Mouse (Mus musculus) CD8-positive naive resting alpha-beta T cell, adult 2 months (primary cell): ENCODE results near the gene 1110032F04Rik.
"Not testable (repeated sequence)": the region's sequence is repeated elsewhere in the genome, so short reads cannot be mapped to it uniquely, and the experiment has no call there.

Source experiments
- DNase-seq, 2 experiments: peaks; one replicate each; pipeline ENCODE4 v3.0.0; 2022; ENCODE audit warnings: low read depth in 2 of 2, low spot score in 2 of 2

Gene 1110032F04Rik

DNA sequence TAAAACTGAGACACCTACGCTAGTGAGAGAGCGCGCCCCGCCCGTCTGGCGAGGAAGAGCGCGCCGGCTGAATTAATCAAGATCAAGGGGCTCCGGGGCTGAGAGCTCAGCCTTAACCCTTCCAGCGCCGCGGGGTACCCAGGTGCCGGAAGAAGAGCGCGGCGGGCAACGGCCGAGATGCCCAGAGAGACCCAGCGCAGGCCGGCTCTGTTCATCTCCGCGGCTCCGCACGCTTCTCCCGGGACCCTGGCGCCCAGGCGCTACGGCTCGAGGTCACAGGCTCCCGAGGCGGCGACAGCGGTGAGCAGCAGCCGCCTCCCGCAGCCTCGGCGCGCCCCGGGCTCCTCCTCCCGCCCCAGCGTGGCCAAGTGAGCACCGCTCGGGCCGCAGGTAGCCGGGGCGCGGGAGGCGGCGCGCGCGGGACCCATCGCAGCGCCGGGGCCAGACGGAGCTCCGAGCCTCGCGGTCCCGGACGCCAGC, at the start of gene 1110032F04Rik:
1110032F04Rik (plus strand) TSS at position 376 of the 480 bp plus-strand sequence.
- peak; percentile 19 to 30 for DNase-seq

- DNase-seq = no peak
Measured at GRCm38 (mm10) chr3:68821406-68821805, 48.0 kb upstream of the 1110032F04Rik start.

- DNase-seq = no peak
Measured at GRCm38 (mm10) chr3:68821926-68822341, 47.5 kb upstream of the 1110032F04Rik start.

DNA sequence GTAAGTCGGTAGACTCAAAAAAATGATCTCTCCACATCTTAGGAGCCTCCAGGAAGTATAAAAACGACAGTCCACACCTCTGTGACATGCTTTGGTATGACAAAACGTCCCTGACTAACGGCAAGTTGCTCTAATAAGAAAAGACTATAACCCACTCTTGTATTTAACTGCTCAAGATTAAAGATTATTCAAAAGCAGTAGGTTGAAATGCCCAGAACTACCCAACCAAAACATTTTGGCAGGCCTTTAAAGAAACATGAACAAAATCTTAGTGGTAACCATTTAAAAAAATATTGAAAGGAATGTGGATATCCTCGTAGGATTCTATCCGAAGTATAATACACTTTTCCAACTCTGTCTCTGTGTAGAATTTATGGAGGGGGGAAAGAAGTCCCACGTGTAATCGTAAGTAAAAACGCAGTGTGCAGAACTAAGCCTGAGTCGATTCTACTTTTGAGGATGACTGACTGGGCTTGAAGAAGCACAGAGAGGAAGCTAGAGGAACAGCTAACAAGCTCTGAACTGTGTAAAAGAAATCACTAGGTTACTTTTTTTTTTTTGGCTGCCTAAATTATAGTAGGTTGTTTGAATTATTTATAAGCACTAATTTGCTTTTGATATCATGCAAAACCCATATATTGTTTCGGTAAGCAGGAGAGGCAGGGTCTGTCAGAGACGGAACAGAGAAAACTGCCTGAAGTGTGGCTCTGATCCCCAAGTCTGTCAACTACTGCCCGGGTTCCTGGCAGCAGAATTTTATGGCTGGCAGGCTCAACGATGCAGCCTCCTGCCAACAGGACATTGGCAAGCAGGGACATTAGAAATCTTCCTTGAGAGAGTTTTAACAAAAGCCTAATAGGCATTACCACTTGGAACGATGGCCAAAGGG, 45.3 kb upstream of the 1110032F04Rik start:
- DNase-seq = no peak

- no peak for DNase-seq
Measured at GRCm38 (mm10) chr3:68824765-68825090, 44.7 kb upstream of the 1110032F04Rik start.

GRCm38 (mm10) chr3:68825151-68825550, 44.2 kb upstream of the 1110032F04Rik start:
- DNase-seq = no peak

- DNase-seq = no peak
Measured at GRCm38 (mm10) chr3:68827671-68828070, 41.7 kb upstream of the 1110032F04Rik start.

- DNase-seq = no peak
Measured at GRCm38 (mm10) chr3:68829944-68830343, 39.4 kb upstream of the 1110032F04Rik start.

- no peak for DNase-seq
Measured at GRCm38 (mm10) chr3:68836857-68837499, 32.4 kb upstream of the 1110032F04Rik start.

DNA sequence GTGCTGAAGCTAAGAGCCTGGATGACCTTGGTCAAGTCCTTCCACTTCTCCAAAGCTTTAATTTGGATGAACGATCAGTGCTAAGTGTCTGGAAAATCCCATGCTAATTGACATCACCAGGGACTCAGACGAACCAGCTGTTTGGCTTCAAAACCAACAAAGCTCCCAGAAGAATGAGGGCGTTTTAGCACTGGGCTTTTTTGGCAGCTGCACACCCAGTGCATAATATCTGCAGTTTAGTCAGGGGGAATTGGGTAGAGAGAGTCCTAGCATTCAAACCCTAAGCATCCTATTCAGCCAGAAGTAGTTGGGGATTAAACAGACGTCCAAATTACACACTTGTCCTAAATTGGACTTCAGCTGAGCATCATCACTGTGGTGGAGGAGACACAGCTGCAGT, 29.2 kb upstream of the 1110032F04Rik start:
- no peak for DNase-seq

DNA sequence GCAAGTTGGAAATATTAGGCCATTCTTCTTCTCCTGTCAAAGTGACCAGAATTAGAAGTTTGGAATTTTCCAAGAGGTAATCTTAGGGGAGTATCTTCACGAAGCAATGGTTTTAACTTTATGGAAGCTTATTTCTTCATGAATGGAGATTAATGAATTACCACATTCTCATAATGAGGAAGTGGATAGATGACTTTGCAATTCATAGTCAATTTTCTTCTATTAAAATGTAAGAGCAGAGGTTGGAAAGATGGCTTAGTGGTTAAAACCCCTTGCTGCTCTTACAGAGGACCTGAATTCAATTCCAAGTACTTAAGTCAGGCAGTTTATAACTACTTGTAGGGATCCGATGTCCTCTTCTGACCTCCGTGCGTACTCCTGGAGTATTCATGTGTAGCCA, 25.4 kb upstream of the 1110032F04Rik start:
- DNase-seq = no peak

DNA sequence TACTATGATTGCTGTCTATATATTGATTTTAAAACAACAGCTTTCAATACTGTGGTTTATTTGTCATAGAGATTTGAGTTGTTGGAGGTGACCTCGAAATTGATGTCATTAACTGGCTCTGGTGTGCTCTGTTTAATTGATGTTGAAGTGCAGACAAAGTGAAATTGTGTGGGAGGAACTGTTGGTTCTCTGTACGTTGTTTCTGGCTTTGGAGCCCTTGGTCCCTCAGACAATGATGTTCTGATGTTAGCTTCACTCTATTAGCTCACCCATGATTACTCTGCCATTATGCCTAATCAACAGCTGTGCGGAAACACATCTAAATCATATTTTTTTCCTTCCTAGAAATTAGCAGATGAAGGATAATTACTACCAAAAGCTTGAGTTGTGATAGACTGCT, 21.1 kb upstream of the 1110032F04Rik start:
- DNase-seq = no peak

- no peak for DNase-seq
Measured at GRCm38 (mm10) chr3:68852414-68852813, 17.0 kb upstream of the 1110032F04Rik start.

DNA sequence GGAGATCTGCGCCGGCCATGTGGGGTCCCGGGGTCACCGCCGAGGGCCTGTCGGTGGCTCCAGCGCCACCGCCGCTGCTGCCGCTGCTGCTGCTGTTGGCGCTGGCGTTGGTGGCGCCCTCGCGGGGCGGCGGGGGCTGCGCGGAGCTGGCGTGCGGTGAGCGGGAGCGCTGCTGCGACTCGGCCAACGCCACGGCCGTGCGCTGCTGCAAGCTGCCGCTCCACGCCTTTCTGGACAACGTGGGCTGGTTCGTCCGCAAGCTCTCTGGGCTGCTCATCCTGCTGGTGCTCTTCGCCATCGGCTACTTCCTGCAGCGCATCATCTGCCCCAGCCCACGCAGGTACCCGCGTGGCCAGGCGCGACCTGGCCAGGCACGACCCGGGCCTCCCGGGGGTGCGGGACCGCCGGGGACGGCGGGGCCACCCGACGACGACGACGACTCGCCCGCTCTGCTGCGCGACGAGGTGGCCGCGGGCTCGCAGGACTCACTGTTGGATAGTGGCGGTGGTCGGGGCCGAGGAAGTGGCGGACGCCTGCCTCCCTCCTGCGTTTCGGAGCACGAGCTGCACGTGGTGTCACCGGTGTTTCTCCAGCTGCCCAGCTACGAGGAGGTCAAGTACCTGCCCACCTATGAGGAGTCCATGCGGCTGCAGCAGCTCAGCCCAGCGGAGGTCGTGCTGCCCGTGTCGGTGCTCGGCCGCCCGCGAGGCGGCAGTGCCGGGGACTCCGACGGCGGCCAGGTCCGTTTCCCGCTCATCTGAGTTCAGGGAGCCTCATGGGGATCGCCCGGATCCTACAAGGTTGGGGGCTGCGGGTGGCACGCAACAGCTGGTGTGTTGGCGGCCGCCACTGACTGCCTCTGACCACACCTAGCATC, 543 bp downstream of the 1110032F04Rik start:
- DNase-seq = peak; percentile 4 to 17

- peak in 1 of 2 experiments; percentile 2 for DNase-seq
Measured at GRCm38 (mm10) chr3:68870568-68870950, 1.2 kb downstream of the 1110032F04Rik start.

GRCm38 (mm10) chr3:68874079-68874478, 4.7 kb downstream of the 1110032F04Rik start:
- DNase-seq = no peak

DNA sequence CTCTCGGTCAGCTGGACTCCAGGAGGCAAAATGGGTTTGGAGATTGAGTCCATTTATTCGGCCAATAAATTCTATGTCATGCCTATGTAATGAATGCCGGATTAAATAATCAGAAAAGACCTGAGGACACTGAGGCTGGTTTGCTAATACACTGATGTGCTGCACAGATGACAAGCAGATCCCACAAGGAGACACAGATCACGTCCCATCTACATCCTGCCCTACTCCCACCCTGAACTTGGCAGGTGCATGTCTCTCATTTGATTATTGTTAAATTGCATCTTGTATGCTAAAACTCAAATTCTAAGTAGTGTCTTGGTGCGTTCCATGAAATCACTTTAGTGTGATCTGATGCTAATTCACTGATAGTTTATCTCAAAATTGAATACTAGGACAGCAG, 17.5 kb downstream of the 1110032F04Rik start:
- DNase-seq = no peak

DNA sequence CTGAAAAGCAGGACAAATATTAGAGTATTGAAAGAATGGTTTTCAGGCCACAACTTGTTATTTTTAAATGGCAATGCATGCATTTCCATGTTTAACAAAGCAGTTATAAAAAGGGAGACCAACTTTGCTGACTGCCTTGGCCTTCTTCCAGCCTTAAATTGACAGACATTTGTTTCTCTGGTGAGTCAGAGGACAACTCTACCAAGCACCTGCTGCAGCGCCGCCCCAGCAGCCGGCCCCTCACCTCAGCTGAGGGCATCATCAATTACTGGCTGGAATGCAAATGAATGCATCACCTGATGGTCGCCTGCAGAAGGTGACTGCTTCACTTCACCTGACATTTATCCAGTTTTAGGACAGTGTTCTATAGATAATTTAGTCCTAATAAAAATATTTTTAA, 26.0 kb downstream of the 1110032F04Rik start:
- no peak for DNase-seq

- no peak for DNase-seq
Measured at GRCm38 (mm10) chr3:68897154-68897553, 27.8 kb downstream of the 1110032F04Rik start.

- not testable (repeated sequence) for DNase-seq
Measured at GRCm38 (mm10) chr3:68902636-68903035, 33.2 kb downstream of the 1110032F04Rik start.
